Mouse (Mus musculus): Measurements from ENCODE around the gene Enkur. TPM values are rescaled to one million over a fixed set of nuclear protein-coding genes. Genes with fewer than 3 reads are reported as not detected.
A peak's percentile ranks its signal among the peaks of the same experiment; 100 is the strongest.
"Not testable (repeated sequence)": the region's sequence is repeated elsewhere in the genome, so short reads cannot be mapped to it uniquely, and the experiment has no call there.

Gene Enkur
- total RNA-seq (2014; fragmentation: Nextera tagmentation) (0.68 and 1.6 TPM in 2 replicates), total RNA-seq (2017) (3.4 and 4.5 TPM in 2 replicates)

GRCm38 (mm10) chr2:21204912-21205830 lies at the start of gene Enkur, which contains the start of gene Thnsl1:
Gene Enkur (minus strand): TSS chr2:21205365.
Gene Thnsl1 (plus strand): TSS chr2:21205724.
- peak; percentile 90 for ATAC-seq (replicated peaks; ENCODE audit: poor library complexity, severe bottlenecking)

- no peak for ATAC-seq (replicated peaks; ENCODE audit: poor library complexity, severe bottlenecking)
Measured at GRCm38 (mm10) chr2:21254308-21254707, 49.1 kb upstream of the Enkur start.

GRCm38 (mm10) chr2:21253644-21254043 lies 48.5 kb upstream of the Enkur start:
- no peak for ATAC-seq (replicated peaks; ENCODE audit: poor library complexity, severe bottlenecking)

GRCm38 (mm10) chr2:21245477-21246102 lies 40.4 kb upstream of the Enkur start:
- ATAC-seq (replicated peaks; ENCODE audit: poor library complexity, severe bottlenecking), result no peak

GRCm38 (mm10) chr2:21244986-21245385 lies 39.8 kb upstream of the Enkur start:
- no peak for ATAC-seq (replicated peaks; ENCODE audit: poor library complexity, severe bottlenecking)

GRCm38 (mm10) chr2:21244104-21244503 lies 38.9 kb upstream of the Enkur start:
- ATAC-seq (replicated peaks; ENCODE audit: poor library complexity, severe bottlenecking), result not testable (repeated sequence)

- 0 out of 2 replicates have a peak, but pooled peaks have one; percentile 13 for ATAC-seq (replicated peaks; ENCODE audit: poor library complexity, severe bottlenecking)
Measured at GRCm38 (mm10) chr2:21236846-21237245, 31.7 kb upstream of the Enkur start.

GRCm38 (mm10) chr2:21235844-21236386 lies 30.8 kb upstream of the Enkur start:
- peak; percentile 43 for ATAC-seq (replicated peaks; ENCODE audit: poor library complexity, severe bottlenecking)

- ATAC-seq (replicated peaks; ENCODE audit: poor library complexity, severe bottlenecking), result no peak
Measured at GRCm38 (mm10) chr2:21234871-21235648, 29.9 kb upstream of the Enkur start.

- ATAC-seq (replicated peaks; ENCODE audit: poor library complexity, severe bottlenecking), result no peak
Measured at GRCm38 (mm10) chr2:21231147-21231546, 26.0 kb upstream of the Enkur start.

GRCm38 (mm10) chr2:21230276-21230675 lies 25.1 kb upstream of the Enkur start:
- no peak for ATAC-seq (replicated peaks; ENCODE audit: poor library complexity, severe bottlenecking)

- ATAC-seq (replicated peaks; ENCODE audit: poor library complexity, severe bottlenecking), result peak; percentile 25; the same call in 1 of the 2 replicates
Measured at GRCm38 (mm10) chr2:21222453-21223384, 17.6 kb upstream of the Enkur start.

- peak; percentile 88 for ATAC-seq (replicated peaks; ENCODE audit: poor library complexity, severe bottlenecking)
Measured at GRCm38 (mm10) chr2:21215284-21215683, 10.1 kb upstream of the Enkur start.

- ATAC-seq (replicated peaks; ENCODE audit: poor library complexity, severe bottlenecking), result no peak
Measured at GRCm38 (mm10) chr2:21214322-21214721, 9.2 kb upstream of the Enkur start.

GRCm38 (mm10) chr2:21211361-21211760 lies 6.2 kb upstream of the Enkur start:
- no peak for ATAC-seq (replicated peaks; ENCODE audit: poor library complexity, severe bottlenecking)

- no peak for ATAC-seq (replicated peaks; ENCODE audit: poor library complexity, severe bottlenecking)
Measured at GRCm38 (mm10) chr2:21206278-21206677, 1.1 kb upstream of the Enkur start.

GRCm38 (mm10) chr2:21205831-21206159 lies 630 bp upstream of the Enkur start:
- no peak for ATAC-seq (replicated peaks; ENCODE audit: poor library complexity, severe bottlenecking)

- no peak for ATAC-seq (replicated peaks; ENCODE audit: poor library complexity, severe bottlenecking)
Measured at GRCm38 (mm10) chr2:21202754-21203153, 2.4 kb downstream of the Enkur start.

- no peak for ATAC-seq (replicated peaks; ENCODE audit: poor library complexity, severe bottlenecking)
Measured at GRCm38 (mm10) chr2:21199051-21199450, 6.1 kb downstream of the Enkur start.

All from granulocyte monocyte progenitor cell, adult 5-6 weeks (primary cell).